ENCODE assay signal across 19 mouse cellular contexts in genomic region chr9:54770140-54770780, GRCm38 (mm10). TPM values are rescaled to one million over a fixed set of nuclear protein-coding genes. Genes with fewer than 3 reads are reported as not detected.
DNase-seq lines count a peak whose midpoint lies in the region; ATAC-seq lines count a peak whose summit lies in the region.
"Had no signal": no experiment of that assay in that cellular context is flagged by ENCODE, and none has a peak within 500 bp of the region (broad histone marks: within the 10 kb centered on the region; RNA-seq: fewer than 3 reads in every experiment).

No protein-coding gene starts in this region.

- no peaks in the 10 kb centered on the region for H3K9me3 ChIP-seq in hindbrain, embryonic 10.5 days
- no peaks in the 10 kb centered on the region for H3K9me3 ChIP-seq in hindbrain, embryonic 14.5 days (ENCODE audit: control insufficient read depth, low read length)
- no peaks in the 10 kb centered on the region for H3K9me3 ChIP-seq in midbrain, embryonic 10.5 days (replicated peaks)
- H3K9me3 ChIP-seq in midbrain, embryonic 15.5 days: no peaks in the 10 kb centered on the region
- no peaks in the 10 kb centered on the region for H3K9me3 ChIP-seq in embryonic facial prominence, embryonic 12.5 days
- H3K9me3 ChIP-seq in limb, embryonic 15.5 days: no peaks in the 10 kb centered on the region
- H3K9me3 ChIP-seq: heart, embryonic 13.5 days; liver, embryonic 12.5 days; lung, embryonic 15.5 days had no signal

- peak overlapping the region; percentile 76 for H3K27ac ChIP-seq in hindbrain, embryonic 10.5 days
- H3K27ac ChIP-seq in hindbrain, embryonic 14.5 days: no peak overlapping the region
- peak overlapping the region; percentile 46; the same call in 1 of the 2 replicates for H3K27ac ChIP-seq in midbrain, embryonic 10.5 days (replicated peaks)
- no peak overlapping the region for H3K27ac ChIP-seq in midbrain, embryonic 15.5 days
- peak overlapping the region; percentile 32 for H3K27ac ChIP-seq in embryonic facial prominence, embryonic 12.5 days
- no peak overlapping the region for H3K27ac ChIP-seq in limb, embryonic 15.5 days
- H3K27ac ChIP-seq: heart, embryonic 13.5 days; liver, embryonic 12.5 days; lung, embryonic 15.5 days had no signal

- no peak for DNase-seq in hindbrain, embryonic 10.5 days (ENCODE audit: low spot score)
- DNase-seq in hindbrain, embryonic 14.5 days (ENCODE audit: low spot score): no peak
- DNase-seq in midbrain, embryonic 10.5 days (ENCODE audit: low spot score): no peak
- no peak for DNase-seq in retina, embryonic 14.5 days (ENCODE audit: low spot score)
- DNase-seq in heart, adult 18-20 months: no peak
- DNase-seq: adrenal gland, postnatal 14 days; cerebellum, adult 18-20 months; heart, postnatal 36 days; right cerebral cortex, postnatal 25 days; thymus, postnatal 14 days had no signal

- WGBS in hindbrain, embryonic 10.5 days: 75% methylated on average over 11 of the region's 11 CpGs
- WGBS in hindbrain, embryonic 14.5 days: 39% methylated on average over 11 of the region's 11 CpGs
- WGBS in midbrain, embryonic 10.5 days: 72% methylated on average over 11 of the region's 11 CpGs
- whole genome bisulfite sequencing in midbrain, embryonic 15.5 days: 54% methylated on average over 11 of the region's 11 CpGs
- WGBS in embryonic facial prominence, embryonic 12.5 days: 46% methylated on average over 11 of the region's 11 CpGs
- WGBS in limb, embryonic 15.5 days: 26% methylated on average over 11 of the region's 11 CpGs

- peaks cover 40% of the 10 kb centered on the region for H3K36me3 ChIP-seq in hindbrain, embryonic 10.5 days
- H3K36me3 ChIP-seq in hindbrain, embryonic 14.5 days (replicated peaks; ENCODE audit: control insufficient read depth, insufficient read depth): no peaks in the 10 kb centered on the region
- no peaks in the 10 kb centered on the region; the same call in 1 of the 2 replicates for H3K36me3 ChIP-seq in midbrain, embryonic 10.5 days
- H3K36me3 ChIP-seq in midbrain, embryonic 15.5 days (replicated peaks): no peaks in the 10 kb centered on the region
- H3K36me3 ChIP-seq in embryonic facial prominence, embryonic 12.5 days: peaks cover 19% of the 10 kb centered on the region
- H3K36me3 ChIP-seq in limb, embryonic 15.5 days: 0 out of 2 replicates have a peak, but pooled peaks cover 3% of the 10 kb centered on the region
- H3K36me3 ChIP-seq: heart, embryonic 13.5 days; liver, embryonic 12.5 days; lung, embryonic 15.5 days had no signal

- no peak for ATAC-seq in hindbrain, embryonic 14.5 days (ENCODE audit: low FRiP score)
- ATAC-seq in midbrain, embryonic 15.5 days (replicated peaks): no peak
- ATAC-seq in embryonic facial prominence, embryonic 12.5 days (ENCODE audit: insufficient number of reproducible peaks, insufficient read depth, low FRiP score, low TSS enrichment): no peak
- ATAC-seq in limb, embryonic 15.5 days (ENCODE audit: insufficient number of reproducible peaks, low FRiP score, low TSS enrichment, low read depth): no peak
- ATAC-seq: forebrain, embryonic 14.5 days; liver, embryonic 12.5 days had no signal

- peaks cover 45% of the 10 kb centered on the region for H3K4me1 ChIP-seq in hindbrain, embryonic 10.5 days (replicated peaks)
- 0 out of 2 replicates have a peak, but pooled peaks cover 22% of the 10 kb centered on the region for H3K4me1 ChIP-seq in hindbrain, embryonic 14.5 days (replicated peaks; ENCODE audit: control insufficient read depth, insufficient read depth, low read length)
- peaks cover 25% of the 10 kb centered on the region for H3K4me1 ChIP-seq in midbrain, embryonic 10.5 days
- H3K4me1 ChIP-seq in midbrain, embryonic 15.5 days: peaks cover 12% of the 10 kb centered on the region
- H3K4me1 ChIP-seq in embryonic facial prominence, embryonic 12.5 days: peaks cover 22% of the 10 kb centered on the region
- peaks cover 15% of the 10 kb centered on the region for H3K4me1 ChIP-seq in limb, embryonic 15.5 days
- H3K4me1 ChIP-seq: liver, embryonic 12.5 days had no signal

- no peak overlapping the region for H3K4me2 ChIP-seq in hindbrain, embryonic 14.5 days (replicated peaks)
- H3K4me2 ChIP-seq in midbrain, embryonic 15.5 days: no peak overlapping the region
- H3K4me2 ChIP-seq in embryonic facial prominence, embryonic 12.5 days (replicated peaks): no peak overlapping the region; the same call in 1 of the 2 replicates
- 0 out of 2 replicates have a peak overlapping the region, but pooled peaks have one; percentile 1 for H3K4me2 ChIP-seq in limb, embryonic 15.5 days
- H3K4me2 ChIP-seq: heart, embryonic 13.5 days; liver, embryonic 12.5 days; lung, embryonic 15.5 days had no signal

- H3K9ac ChIP-seq in hindbrain, embryonic 14.5 days: no peak overlapping the region
- H3K9ac ChIP-seq in midbrain, embryonic 15.5 days: no peak overlapping the region
- H3K9ac ChIP-seq in embryonic facial prominence, embryonic 12.5 days: no peak overlapping the region
- no peak overlapping the region for H3K9ac ChIP-seq in limb, embryonic 15.5 days
- H3K9ac ChIP-seq: heart, embryonic 13.5 days; liver, embryonic 12.5 days; lung, embryonic 15.5 days had no signal

- peak overlapping the region; percentile 22 for H3K4me3 ChIP-seq in hindbrain, embryonic 10.5 days
- no peak overlapping the region for H3K4me3 ChIP-seq in hindbrain, embryonic 14.5 days (replicated peaks; ENCODE audit: low read length)
- peak overlapping the region; percentile 36 for H3K4me3 ChIP-seq in midbrain, embryonic 10.5 days
- no peak overlapping the region for H3K4me3 ChIP-seq in midbrain, embryonic 15.5 days
- no peak overlapping the region for H3K4me3 ChIP-seq in embryonic facial prominence, embryonic 12.5 days
- no peak overlapping the region for H3K4me3 ChIP-seq in limb, embryonic 15.5 days
- H3K4me3 ChIP-seq: heart, embryonic 13.5 days; liver, embryonic 12.5 days; lung, embryonic 15.5 days had no signal

- H3K27me3 ChIP-seq in hindbrain, embryonic 10.5 days (ENCODE audit: insufficient read depth, poor library complexity, severe bottlenecking): peaks cover 24% of the 10 kb centered on the region
- H3K27me3 ChIP-seq in hindbrain, embryonic 14.5 days (ENCODE audit: control insufficient read depth, insufficient read depth, low read length): peaks cover 7% of the 10 kb centered on the region
- H3K27me3 ChIP-seq in midbrain, embryonic 10.5 days (ENCODE audit: low read depth, poor library complexity, severe bottlenecking): peaks cover 39% of the 10 kb centered on the region
- peaks cover 18% of the 10 kb centered on the region for H3K27me3 ChIP-seq in midbrain, embryonic 15.5 days (replicated peaks)
- peaks cover 11% of the 10 kb centered on the region; the same call in 1 of the 2 replicates for H3K27me3 ChIP-seq in embryonic facial prominence, embryonic 12.5 days
- peaks cover 10% of the 10 kb centered on the region for H3K27me3 ChIP-seq in limb, embryonic 15.5 days

RNA-seq across cellular contexts. Expression of gene Crabp1, which starts 5.7 kb away (rescaled TPM):
- 1,866 and 1,915 TPM in 2 replicates for polyA plus RNA-seq in hindbrain, embryonic 10.5 days (2016; fragmentation: Nextera tagmentation; extraction: Ambion mirVana)
- polyA plus RNA-seq in hindbrain, embryonic 14.5 days (2014; fragmentation: Nextera tagmentation; extraction: Ambion mirVana): 300 and 364 TPM in 2 replicates
- polyA plus RNA-seq in midbrain, embryonic 10.5 days (2016; fragmentation: Nextera tagmentation; extraction: Ambion mirVana): 1,146 and 1,287 TPM in 2 replicates
- polyA plus RNA-seq in midbrain, embryonic 15.5 days (2015; fragmentation: Nextera tagmentation; extraction: Ambion mirVana): 22.4 and 25.1 TPM in 2 replicates
- 542 and 609 TPM in 2 replicates for polyA plus RNA-seq in embryonic facial prominence, embryonic 12.5 days (2016; fragmentation: Nextera tagmentation; extraction: Ambion mirVana)
- polyA plus RNA-seq in limb, embryonic 15.5 days (2015; fragmentation: Nextera tagmentation; extraction: Ambion mirVana): 582 and 638 TPM in 2 replicates
- not detected for total RNA-seq in heart, adult 18-20 months (2021)
- total RNA-seq: common myeloid progenitor, adult 5-6 weeks; granulocyte monocyte progenitor cell, adult 5-6 weeks; heart, postnatal 36 days had no signal

RNA-seq across cellular contexts. Expression of gene Wdr61, which starts 35.9 kb away (rescaled TPM):
- polyA plus RNA-seq in hindbrain, embryonic 10.5 days (2016; fragmentation: Nextera tagmentation; extraction: Ambion mirVana): 150 and 174 TPM in 2 replicates
- 94.9 and 97.7 TPM in 2 replicates for polyA plus RNA-seq in hindbrain, embryonic 14.5 days (2014; fragmentation: Nextera tagmentation; extraction: Ambion mirVana)
- 168 and 188 TPM in 2 replicates for polyA plus RNA-seq in midbrain, embryonic 10.5 days (2016; fragmentation: Nextera tagmentation; extraction: Ambion mirVana)
- polyA plus RNA-seq in midbrain, embryonic 15.5 days (2015; fragmentation: Nextera tagmentation; extraction: Ambion mirVana): 89.8 and 95.0 TPM in 2 replicates
- polyA plus RNA-seq in embryonic facial prominence, embryonic 12.5 days (2016; fragmentation: Nextera tagmentation; extraction: Ambion mirVana): 151 and 155 TPM in 2 replicates
- 150 and 151 TPM in 2 replicates for polyA plus RNA-seq in limb, embryonic 15.5 days (2015; fragmentation: Nextera tagmentation; extraction: Ambion mirVana)
- total RNA-seq in heart, adult 18-20 months (2021): 10 to 100 TPM; 28.9 to 37.4 TPM

Comparison
In these comparisons a context has a peak if more than half of its experiments do, and no peak if none do; other contexts are left out.
1. H3K27ac ChIP-seq: peak in hindbrain, embryonic 10.5 days (single experiment), midbrain, embryonic 10.5 days (single experiment) and embryonic facial prominence, embryonic 12.5 days (single experiment); none in hindbrain, embryonic 14.5 days (single experiment), midbrain, embryonic 15.5 days (single experiment) and limb, embryonic 15.5 days (single experiment).
2. H3K4me3 ChIP-seq: peak in hindbrain, embryonic 10.5 days (single experiment) and midbrain, embryonic 10.5 days (single experiment); none in hindbrain, embryonic 14.5 days (single experiment), midbrain, embryonic 15.5 days (single experiment), embryonic facial prominence, embryonic 12.5 days (single experiment) and limb, embryonic 15.5 days (single experiment).
3. RNA of gene Crabp1, which starts 5.7 kb away (polyA plus RNA-seq): 1,866 to 1,915 TPM in hindbrain, embryonic 10.5 days, 1,146 to 1,287 TPM in midbrain, embryonic 10.5 days, 582 to 638 TPM in limb, embryonic 15.5 days, 542 to 609 TPM in embryonic facial prominence, embryonic 12.5 days and 300 to 364 TPM in hindbrain, embryonic 14.5 days; 22.4 to 25.1 TPM in midbrain, embryonic 15.5 days; every median in the first group is over 10 times any median in the second.